Mouse (Mus musculus) adrenal gland, postnatal 36 days (tissue): Measurements from ENCODE around the gene Vmn1r211. TPM values are rescaled to one million over a fixed set of nuclear protein-coding genes. Genes with fewer than 3 reads are reported as not detected.
"Not testable (repeated sequence)": the region's sequence is repeated elsewhere in the genome, so short reads cannot be mapped to it uniquely, and the experiment has no call there.

Experiments
- DNase-seq, 2 experiments: peaks; one replicate each; pipeline ENCODE4 v3.0.0; 2021; ENCODE audit warnings: mixed read lengths in 1 of 2
- long read RNA-seq, 2 experiments: library from polyadenylated mRNA; stranded (forward); transcript quantifications; one replicate each; pipeline ENCODE4 v2.0.0; 2021; ENCODE audit warnings: borderline sequencing depth in 2 of 2
- total RNA-seq, 2 experiments: library from RNA; stranded (reverse); gene quantifications; 2 replicates each; pipeline ENCODE4 v1.2.3; 2021

Gene Vmn1r211
- total RNA-seq, result not detected
- long read RNA-seq, experiment 1, result 0 reads
- long read RNA-seq, experiment 2, result 0 reads

DNA sequence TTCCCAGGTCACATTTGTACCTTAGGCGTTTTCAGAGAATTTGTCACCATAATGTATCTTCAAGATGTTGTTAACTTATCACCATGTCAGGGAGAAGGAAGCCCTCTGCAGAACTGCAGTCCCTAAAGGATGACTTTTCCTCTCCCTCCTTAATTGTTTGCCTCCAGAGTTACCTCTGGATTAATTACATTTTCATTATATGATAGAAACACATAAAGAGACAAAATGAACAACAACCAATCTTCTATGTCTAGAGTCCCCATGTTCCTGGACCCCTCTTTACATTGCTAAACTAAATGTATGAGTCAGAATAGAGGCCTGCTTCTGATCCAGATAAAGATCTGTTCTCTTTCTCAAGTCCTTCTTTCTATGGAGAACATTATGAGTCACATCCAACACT is at the start of gene Vmn1r211:
Gene Vmn1r211, minus strand, starts transcription at position 101 of the 400 bp plus-strand sequence.
- DNase-seq, result no peak

GRCm38 (mm10) chr13:22884105-22884504 is 26.7 kb upstream of the Vmn1r211 start, which contains the start of gene Vmn1r212:
Vmn1r212 (minus strand) TSS chr13:22884205.
- no peak for DNase-seq

DNA sequence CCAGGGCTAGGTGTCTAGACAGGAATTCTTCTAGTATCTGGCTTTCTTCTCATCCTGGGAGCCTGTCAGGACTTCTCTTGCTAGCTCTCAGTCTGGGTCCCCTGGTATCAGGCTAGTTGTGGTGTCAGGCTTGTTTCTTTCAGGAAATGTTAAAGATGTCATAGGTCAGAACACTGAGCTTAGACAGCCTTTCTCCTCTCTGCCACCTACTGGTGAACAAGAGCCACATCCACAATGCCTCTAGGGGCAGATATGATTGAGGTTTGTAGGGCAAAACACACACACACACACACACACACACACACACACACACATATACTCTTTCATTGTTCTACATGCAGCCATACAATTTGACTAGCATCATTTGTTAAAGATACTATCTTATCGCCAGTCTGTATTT is 21.9 kb upstream of the Vmn1r211 start:
- DNase-seq, result no peak

DNA sequence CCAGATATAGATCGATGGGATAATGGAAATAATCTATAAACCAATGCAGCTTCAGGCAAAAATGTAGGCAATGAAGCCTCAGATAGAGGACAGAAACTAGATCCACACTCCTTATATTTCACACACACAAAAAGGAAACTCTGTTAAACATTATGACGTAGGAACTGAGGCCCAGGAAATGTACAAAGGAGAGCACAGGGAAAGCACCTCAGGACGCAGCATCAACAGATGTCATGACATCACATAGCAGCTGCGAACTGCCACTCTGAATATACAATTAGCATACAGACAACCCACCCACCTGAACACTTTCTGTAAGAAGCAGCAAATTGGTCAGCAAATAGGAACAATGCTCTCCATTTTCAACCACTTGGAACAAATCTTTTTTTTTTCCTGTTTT is 2.6 kb downstream of the Vmn1r211 start:
- no peak for DNase-seq

DNA sequence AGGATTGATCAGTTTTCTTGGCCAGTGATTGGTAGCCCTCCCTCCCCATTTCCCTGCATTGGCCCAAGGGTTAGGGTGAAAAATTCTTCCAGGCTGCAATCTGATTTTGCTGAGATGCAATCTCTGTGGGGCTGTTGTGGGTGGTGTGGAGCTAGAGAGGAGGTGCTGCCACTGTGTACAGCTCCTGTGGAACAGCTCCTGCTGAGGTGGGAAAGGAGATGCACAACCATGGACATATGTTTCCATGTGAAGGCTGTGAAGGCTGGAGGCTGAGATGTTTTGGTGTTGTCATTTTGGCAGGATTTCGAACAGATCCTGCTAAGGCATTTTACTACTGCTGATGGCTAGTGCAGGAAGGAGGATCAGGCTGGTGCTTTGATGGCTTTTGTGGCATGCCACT is 10.6 kb downstream of the Vmn1r211 start:
- no peak for DNase-seq

DNA sequence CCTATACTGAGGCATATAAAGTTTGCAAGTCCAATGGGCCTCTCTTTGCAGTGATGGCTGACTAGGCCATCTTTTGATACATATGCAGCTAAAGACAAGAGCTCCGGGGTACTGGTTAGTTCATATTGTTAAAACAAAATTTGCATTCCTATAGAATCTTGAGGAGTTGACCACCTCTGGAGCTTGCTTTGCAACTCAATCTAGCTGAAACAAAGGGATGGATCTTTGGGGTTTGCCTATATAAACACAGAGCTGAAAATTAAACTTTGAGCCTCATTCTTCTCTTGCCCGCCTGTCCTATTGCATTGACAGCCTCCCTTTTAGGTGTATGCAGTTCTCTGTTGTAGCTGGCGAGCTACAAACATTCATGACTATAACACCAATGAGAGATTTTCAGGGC is 13.1 kb downstream of the Vmn1r211 start:
- not testable (repeated sequence) for DNase-seq

DNA sequence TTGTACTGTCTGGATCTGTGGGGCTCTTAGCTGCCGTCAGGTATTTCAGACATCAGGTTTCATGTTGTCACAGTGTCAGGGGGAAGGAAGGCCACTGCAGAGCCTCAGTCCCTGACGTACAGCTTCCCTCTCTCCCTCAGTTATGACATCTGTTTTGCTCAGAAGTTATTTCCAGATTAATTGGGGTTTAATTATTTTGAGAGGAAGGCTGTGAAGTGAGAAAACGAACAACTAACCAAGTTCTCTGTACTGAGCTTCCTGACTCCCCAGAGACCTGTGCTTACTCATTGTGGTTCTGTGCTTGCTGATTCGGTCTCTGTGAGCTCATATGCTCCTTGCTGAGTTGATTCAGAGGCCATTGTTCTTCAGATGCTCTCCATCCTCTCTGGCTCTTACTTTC is 26.1 kb downstream of the Vmn1r211 start, which contains the start of gene Vmn1r210:
Gene Vmn1r210, minus strand, starts transcription at position 101 of the 400 bp plus-strand sequence.
- DNase-seq, result no peak

- not testable (repeated sequence) for DNase-seq
These were observed 28.0 kb downstream of the Vmn1r211 start for GRCm38 (mm10) chr13:22829395-22829794.

GRCm38 (mm10) chr13:22821601-22822000 is 35.8 kb downstream of the Vmn1r211 start:
- not testable (repeated sequence) for DNase-seq

GRCm38 (mm10) chr13:22809582-22809981 is 47.8 kb downstream of the Vmn1r211 start, which contains the start of gene Vmn1r209:
Vmn1r209 (minus strand) TSS chr13:22809682.
- not testable (repeated sequence) for DNase-seq

Other genes starting within 250 kb of the Vmn1r211 start
- gene Vmn1r206, start 233.3 kb downstream of the Vmn1r211 start, total RNA-seq, result not detected
- not detected for gene Vmn1r207-ps, start 127.9 kb downstream of the Vmn1r211 start, total RNA-seq
- not detected for gene Vmn1r208, start 80.2 kb downstream of the Vmn1r211 start, total RNA-seq
- gene Vmn1r209, start 47.9 kb downstream of the Vmn1r211 start, total RNA-seq, result not detected
- not detected for gene Vmn1r210, start 26.2 kb downstream of the Vmn1r211 start, total RNA-seq
- not detected for gene Vmn1r212, start 26.6 kb upstream of the Vmn1r211 start, total RNA-seq
- gene Vmn1r213, start 150.1 kb upstream of the Vmn1r211 start, total RNA-seq, result not detected
- gene Vmn1r214, start 172.9 kb upstream of the Vmn1r211 start, total RNA-seq, result not detected
- gene Vmn1r215, start 210.5 kb upstream of the Vmn1r211 start, total RNA-seq, result not detected